Mouse (Mus musculus) heart, adult 2 months (tissue): ENCODE measurements around the gene Ctnna2. TPM values are rescaled to one million over a fixed set of nuclear protein-coding genes. Genes with fewer than 3 reads are reported as not detected.

ENCODE experiments used
- DNase-seq, 2 experiments: peaks; one replicate each; pipeline ENCODE4 v3.0.0; 2021
- H3K27ac ChIP-seq: fragments of 200-600 bp; 2 replicates; pipeline ENCODE4 v1.8.1; 2022
- H3K27me3 ChIP-seq: fragments of 200-500 bp; 2 replicates; pipeline ENCODE4 v1.6.1; 2012; ENCODE audit warnings: mild to moderate bottlenecking, low read length, inconsistent platforms, mixed read lengths; ENCODE audit not compliant: control insufficient read depth, insufficient read depth
- H3K36me3 ChIP-seq: fragments of 200-500 bp; 2 replicates; pipeline ENCODE4 v1.6.1; 2012; ENCODE audit warnings: low read length, inconsistent platforms; ENCODE audit not compliant: control insufficient read depth, insufficient read depth
- H3K4me1 ChIP-seq: fragments of 200-500 bp; 2 replicates; pipeline ENCODE4 v1.6.1; 2011; ENCODE audit warnings: low read length; ENCODE audit not compliant: control insufficient read depth, insufficient read depth
- H3K4me3 ChIP-seq: fragments of 200-600 bp; 2 replicates; pipeline ENCODE4 v1.8.1; 2022
- H3K79me2 ChIP-seq: fragments of 200-500 bp; replicated peaks from 2 replicates; pipeline ENCODE4 v1.6.1; 2012; ENCODE audit warnings: mild to moderate bottlenecking, inconsistent platforms, low read length, moderate library complexity, mixed read lengths; ENCODE audit not compliant: control insufficient read depth, insufficient read depth
- H3K9ac ChIP-seq: fragments of 200-500 bp; 2 replicates; pipeline ENCODE4 v1.6.1; 2012; ENCODE audit warnings: low read depth, mild to moderate bottlenecking, control low read depth, inconsistent platforms, low read length, mixed read lengths
- CTCF ChIP-seq: fragments of 200-600 bp; IDR thresholded peaks from 2 replicates; pipeline ENCODE4 v1.8.1; 2022; ENCODE audit warnings: antibody characterized with exemption, mild to moderate bottlenecking, moderate library complexity
- EP300 ChIP-seq: fragments of 200-500 bp; IDR thresholded peaks from 2 replicates; pipeline ENCODE4 v1.6.1; 2011; ENCODE audit warnings: low read depth, low read length, control low read depth; ENCODE audit not compliant: insufficient read depth
- POLR2A ChIP-seq: fragments of 200-500 bp; IDR thresholded peaks from 2 replicates; pipeline ENCODE4 v1.6.1; 2011; ENCODE audit warnings: mild to moderate bottlenecking, low read depth, low read length, control low read depth; ENCODE audit not compliant: insufficient read depth
- WGBS: fragments of 180-500 bp; shearing (Covaris S2); methylation state at CpG from one replicate; pipeline ENCODE4 v1.1.7; 2018; 5-methylcytosine and 5-hydroxymethylcytosine counted together
- intact Hi-C: fragments of 180-260 bp; cut with DNase I; formaldehyde crosslinking; loops from one replicate; pipeline ENCODE4 v1.15.1; 2025
- polyA plus RNA-seq: library from polyadenylated mRNA; depleted of rRNA; stranded (reverse); fragments of >200 nt; gene quantifications from 2 replicates; pipeline ENCODE4 v1.2.3, GENCODE M21; 2012
- total RNA-seq, 2 experiments: library from RNA; stranded (reverse); gene quantifications; 2 replicates each; pipeline ENCODE4 v1.2.3; 2021

The Ctnna2 gene
- total and polyA plus RNA-seq, 3 experiments = 0.06 TPM; not detected in 2

- Histone ChIP-seq H3K36me3 (no peaks in the 10 kb centered on the region), H3K79me2 (no peaks in the 10 kb centered on the region), H3K9ac (no peak overlapping the region), H3K4me3 (no peak overlapping the region), H3K4me1 (no peaks in the 10 kb centered on the region), H3K27ac (no peak overlapping the region), H3K27me3 (no peaks in the 10 kb centered on the region)
- no peak for DNase-seq
- 56% methylated on average over 2 of the region's 2 CpGs for WGBS
- TF ChIP-seq EP300 = no peak
- intact Hi-C loops = no loop called here
Observed at GRCm38 (mm10) chr6:77863379-77863778, 116.1 kb downstream of the Ctnna2 start.

- intact Hi-C loops = no loop called here
- Histone ChIP-seq H3K27ac (no peak overlapping the region), H3K79me2 (no peaks in the 10 kb centered on the region), H3K4me3 (no peak overlapping the region), H3K9ac (no peak overlapping the region), H3K27me3 (no peaks in the 10 kb centered on the region), H3K4me1 (no peaks in the 10 kb centered on the region), H3K36me3 (no peaks in the 10 kb centered on the region)
- TF ChIP-seq CTCF (no peak), EP300 (no peak), POLR2A (no peak)
- 72% methylated on average over 6 of the region's 6 CpGs for WGBS
- DNase-seq = no peak
Observed at GRCm38 (mm10) chr6:77862781-77863180, 116.7 kb downstream of the Ctnna2 start.

DNA sequence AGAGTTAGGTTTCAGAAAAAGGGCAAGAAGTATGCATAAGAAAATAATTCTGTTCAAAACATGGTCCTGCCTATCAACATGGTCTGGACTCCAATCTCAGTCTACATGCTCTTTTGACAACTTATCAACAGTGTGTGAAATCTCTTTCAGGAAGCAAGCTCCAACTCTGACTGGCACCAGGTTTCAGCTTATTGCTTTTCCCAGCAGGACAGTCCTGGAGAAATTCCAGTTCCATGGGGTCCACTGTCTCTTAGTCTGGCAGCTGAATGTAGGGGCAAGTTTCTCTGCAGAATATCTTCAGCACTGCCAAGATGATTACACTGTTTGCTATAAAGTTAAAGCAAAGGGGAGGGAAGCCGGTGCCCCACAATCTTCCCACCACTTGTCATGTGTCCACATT is 130.1 kb downstream of the Ctnna2 start:
- no peak for DNase-seq
- Histone ChIP-seq H3K27me3 (no peaks in the 10 kb centered on the region), H3K79me2 (no peaks in the 10 kb centered on the region), H3K27ac (no peak overlapping the region), H3K9ac (no peak overlapping the region), H3K4me1 (no peaks in the 10 kb centered on the region), H3K4me3 (no peak overlapping the region), H3K36me3 (no peaks in the 10 kb centered on the region)
- intact Hi-C loops = no loop called here
- TF ChIP-seq EP300 (no peak), CTCF (no peak), POLR2A (no peak)
- WGBS = 83% methylated on average over 1 of the region's 1 CpGs

- Histone ChIP-seq H3K36me3 (no peaks in the 10 kb centered on the region), H3K27ac (no peak overlapping the region), H3K4me3 (no peak overlapping the region), H3K27me3 (no peaks in the 10 kb centered on the region), H3K9ac (no peak overlapping the region), H3K4me1 (no peaks in the 10 kb centered on the region), H3K79me2 (no peaks in the 10 kb centered on the region)
- intact Hi-C loops = no loop called here
- TF ChIP-seq EP300 = no peak
- no peak for TF ChIP-seq CTCF
- TF ChIP-seq POLR2A = no peak
- DNase-seq = no peak
Observed at GRCm38 (mm10) chr6:77848796-77849195, 130.7 kb downstream of the Ctnna2 start.

GRCm38 (mm10) chr6:77847651-77848050 is 131.8 kb downstream of the Ctnna2 start:
- Histone ChIP-seq H3K4me3 (no peak overlapping the region), H3K79me2 (no peaks in the 10 kb centered on the region), H3K27ac (no peak overlapping the region), H3K9ac (no peak overlapping the region), H3K4me1 (no peaks in the 10 kb centered on the region), H3K36me3 (no peaks in the 10 kb centered on the region), H3K27me3 (no peaks in the 10 kb centered on the region)
- TF ChIP-seq POLR2A = no peak
- TF ChIP-seq CTCF = no peak
- no peak for TF ChIP-seq EP300
- intact Hi-C loops = no loop called here
- DNase-seq = no peak
- 60% methylated on average over 2 of the region's 2 CpGs for WGBS

DNA sequence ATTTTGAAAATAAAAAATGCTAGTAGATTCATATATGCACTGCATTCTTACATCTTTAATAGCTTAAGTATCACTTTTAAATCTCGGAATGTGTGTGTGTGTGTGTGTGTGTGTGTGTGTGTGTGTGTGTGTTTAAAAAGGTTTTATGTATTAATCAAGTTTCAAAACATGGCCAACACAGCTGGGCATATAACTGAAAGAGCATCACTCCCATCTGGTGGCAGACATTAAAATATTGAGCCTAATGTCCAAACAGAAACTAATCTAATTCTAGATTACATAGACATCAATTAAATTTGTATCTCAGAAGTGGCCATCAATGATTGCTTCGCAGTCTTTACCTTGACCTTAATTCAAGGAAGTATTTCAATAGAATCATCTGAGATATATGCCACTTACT is 140.4 kb downstream of the Ctnna2 start:
- DNase-seq = no peak
- 61% methylated on average over 2 of the region's 2 CpGs for WGBS
- TF ChIP-seq CTCF (no peak), EP300 (no peak), POLR2A (no peak)
- H3K79me2 ChIP-seq = no peaks in the 10 kb centered on the region
- intact Hi-C loops = no loop called here
- H3K27ac ChIP-seq = no peak overlapping the region
- no peaks in the 10 kb centered on the region for H3K36me3 ChIP-seq
- H3K4me1 ChIP-seq = no peaks in the 10 kb centered on the region
- no peaks in the 10 kb centered on the region for H3K27me3 ChIP-seq
- no peak overlapping the region for H3K9ac ChIP-seq
- no peak overlapping the region for H3K4me3 ChIP-seq

GRCm38 (mm10) chr6:77838653-77839052 is 140.8 kb downstream of the Ctnna2 start:
- Histone ChIP-seq H3K27ac (no peak overlapping the region), H3K9ac (no peak overlapping the region), H3K4me3 (no peak overlapping the region), H3K79me2 (no peaks in the 10 kb centered on the region), H3K36me3 (no peaks in the 10 kb centered on the region), H3K4me1 (no peaks in the 10 kb centered on the region), H3K27me3 (no peaks in the 10 kb centered on the region)
- TF ChIP-seq POLR2A = no peak
- no peak for TF ChIP-seq CTCF
- no peak for TF ChIP-seq EP300
- intact Hi-C loops = no loop called here
- no peak for DNase-seq
